In genomic region chr9:63793731-63794495, GRCm38 (mm10) we compare ENCODE assay signal across 9 mouse cellular contexts. TPM values are rescaled to one million over a fixed set of nuclear protein-coding genes. Genes with fewer than 3 reads are reported as not detected.
DNase-seq lines count a peak whose midpoint lies in the region; ATAC-seq and TF ChIP-seq lines count a peak whose summit lies in the region.
"Had no signal": no experiment of that assay in that cellular context is flagged by ENCODE, and none has a peak within 500 bp of the region (broad histone marks: within the 10 kb centered on the region; RNA-seq: fewer than 3 reads in every experiment).

No protein-coding gene starts in this region.

- H3K4me3 ChIP-seq in intestine, embryonic 16.5 days (ENCODE audit: low read length) = no peak overlapping the region
- H3K4me3 ChIP-seq in testis, adult 2 months (ENCODE audit: control insufficient read depth, low read depth, low read length) = peak overlapping the region; percentile 57
- no peak overlapping the region for H3K4me3 ChIP-seq in hindbrain, embryonic 16.5 days (ENCODE audit: low read length)
- H3K4me3 ChIP-seq: erythroblast, embryonic 14.5 days had no signal

- peak; percentile 89 for ATAC-seq in intestine, embryonic 16.5 days
- ATAC-seq in hindbrain, embryonic 16.5 days = no peak

- H3K9me3 ChIP-seq in intestine, embryonic 16.5 days (ENCODE audit: control insufficient read depth, low read length) = no peaks in the 10 kb centered on the region
- H3K9me3 ChIP-seq in hindbrain, embryonic 16.5 days (ENCODE audit: control insufficient read depth, low read length) = no peaks in the 10 kb centered on the region

- no peak overlapping the region for H3K27ac ChIP-seq in intestine, embryonic 16.5 days (ENCODE audit: low read length)
- H3K27ac ChIP-seq in testis, adult 2 months (ENCODE audit: control insufficient read depth, insufficient read depth, low read depth, low read length) = no peak overlapping the region
- no peak overlapping the region for H3K27ac ChIP-seq in hindbrain, embryonic 16.5 days (ENCODE audit: low read depth, low read length)

- no peak overlapping the region for H3K4me2 ChIP-seq in intestine, embryonic 16.5 days (ENCODE audit: low read depth, low read length)
- no peak overlapping the region for H3K4me2 ChIP-seq in hindbrain, embryonic 16.5 days (ENCODE audit: low read length)

- H3K36me3 ChIP-seq in intestine, embryonic 16.5 days (ENCODE audit: control insufficient read depth, insufficient read depth, low read length) = no peaks in the 10 kb centered on the region
- H3K36me3 ChIP-seq in testis, adult 2 months (ENCODE audit: control insufficient read depth, insufficient read depth, low read length) = no peaks in the 10 kb centered on the region
- no peaks in the 10 kb centered on the region for H3K36me3 ChIP-seq in hindbrain, embryonic 16.5 days (ENCODE audit: control insufficient read depth, insufficient read depth, low read length)

- peak; percentile 47 for DNase-seq in kidney, postnatal 10 days
- no peak for DNase-seq in kidney, postnatal 25 days
- peak; percentile 71 for DNase-seq in gastrocnemius, adult 18-20 months (ENCODE audit: low spot score)
- DNase-seq in lung, postnatal 10 days = peak; percentile 71
- DNase-seq in cerebellum, adult 9-10 months = no peak

- H3K4me1 ChIP-seq in intestine, embryonic 16.5 days (ENCODE audit: control insufficient read depth, insufficient read depth, low read length) = peaks cover 26% of the 10 kb centered on the region
- H3K4me1 ChIP-seq in testis, adult 2 months (ENCODE audit: control insufficient read depth, insufficient read depth, low read length) = no peaks in the 10 kb centered on the region; the same call in 1 of the 2 replicates
- no peaks in the 10 kb centered on the region for H3K4me1 ChIP-seq in hindbrain, embryonic 16.5 days (ENCODE audit: control insufficient read depth, insufficient read depth, low read depth, low read length)

- WGBS in intestine, embryonic 16.5 days = 50% methylated on average over 10 of the region's 10 CpGs
- WGBS in hindbrain, embryonic 16.5 days = 85% methylated on average over 10 of the region's 10 CpGs

- TF ChIP-seq CTCF in testis, adult 2 months (IDR thresholded peaks at IDR 0.05; ENCODE audit: control insufficient read depth, insufficient read depth, insufficient replicate concordance, low read depth, low read length) = no peak

- H3K27me3 ChIP-seq in intestine, embryonic 16.5 days (replicated peaks; ENCODE audit: control insufficient read depth, insufficient read depth, low read length) = 0 out of 2 replicates have a peak, but pooled peaks cover 3% of the 10 kb centered on the region
- no peaks in the 10 kb centered on the region for H3K27me3 ChIP-seq in testis, adult 2 months (ENCODE audit: control insufficient read depth, insufficient read depth, low read length)
- no peaks in the 10 kb centered on the region for H3K27me3 ChIP-seq in hindbrain, embryonic 16.5 days (replicated peaks; ENCODE audit: control insufficient read depth, insufficient read depth, low read length)

- no peak for TF ChIP-seq POLR2A in testis, adult 2 months (IDR thresholded peaks at IDR 0.05; ENCODE audit: control insufficient read depth, low read depth, low read length)

- no peak overlapping the region for H3K9ac ChIP-seq in intestine, embryonic 16.5 days (ENCODE audit: low read depth, low read length)
- H3K9ac ChIP-seq in hindbrain, embryonic 16.5 days (ENCODE audit: low read depth, low read length) = no peak overlapping the region

RNA-seq across cellular contexts. Expression of gene Smad3, which starts 36.1 kb away (rescaled TPM):
- total RNA-seq in gastrocnemius, adult 18-20 months (2021) = 10 to 100 TPM; 56.8 to 76.4 TPM
- 10.9 and 11.8 TPM in 2 replicates for polyA plus RNA-seq in intestine, embryonic 16.5 days (2015; fragmentation: Nextera tagmentation; extraction: Ambion mirVana)
- 3.6 and 6.1 TPM in 2 replicates for polyA plus RNA-seq in testis, adult 2 months (2012; rRNA removed)
- polyA plus RNA-seq in hindbrain, embryonic 16.5 days (2015; fragmentation: Nextera tagmentation; extraction: Ambion mirVana) = 7.7 and 9.3 TPM in 2 replicates

Comparison
In these comparisons a context has a peak if more than half of its experiments do, and no peak if none do; other contexts are left out.
1. DNase-seq: peak in kidney, postnatal 10 days (single experiment), gastrocnemius, adult 18-20 months (single experiment) and lung, postnatal 10 days (single experiment); none in kidney, postnatal 25 days (0 of 2) and cerebellum, adult 9-10 months (single experiment).